Mouse (Mus musculus): ENCODE measurements around the gene Abhd17a. TPM values are rescaled to one million over a fixed set of nuclear protein-coding genes. Genes with fewer than 3 reads are reported as not detected.

The Abhd17a gene
- 69.6 and 77.5 TPM in 2 replicates for polyA plus RNA-seq (2015; fragmentation: Nextera tagmentation; extraction: Ambion mirVana)

DNA sequence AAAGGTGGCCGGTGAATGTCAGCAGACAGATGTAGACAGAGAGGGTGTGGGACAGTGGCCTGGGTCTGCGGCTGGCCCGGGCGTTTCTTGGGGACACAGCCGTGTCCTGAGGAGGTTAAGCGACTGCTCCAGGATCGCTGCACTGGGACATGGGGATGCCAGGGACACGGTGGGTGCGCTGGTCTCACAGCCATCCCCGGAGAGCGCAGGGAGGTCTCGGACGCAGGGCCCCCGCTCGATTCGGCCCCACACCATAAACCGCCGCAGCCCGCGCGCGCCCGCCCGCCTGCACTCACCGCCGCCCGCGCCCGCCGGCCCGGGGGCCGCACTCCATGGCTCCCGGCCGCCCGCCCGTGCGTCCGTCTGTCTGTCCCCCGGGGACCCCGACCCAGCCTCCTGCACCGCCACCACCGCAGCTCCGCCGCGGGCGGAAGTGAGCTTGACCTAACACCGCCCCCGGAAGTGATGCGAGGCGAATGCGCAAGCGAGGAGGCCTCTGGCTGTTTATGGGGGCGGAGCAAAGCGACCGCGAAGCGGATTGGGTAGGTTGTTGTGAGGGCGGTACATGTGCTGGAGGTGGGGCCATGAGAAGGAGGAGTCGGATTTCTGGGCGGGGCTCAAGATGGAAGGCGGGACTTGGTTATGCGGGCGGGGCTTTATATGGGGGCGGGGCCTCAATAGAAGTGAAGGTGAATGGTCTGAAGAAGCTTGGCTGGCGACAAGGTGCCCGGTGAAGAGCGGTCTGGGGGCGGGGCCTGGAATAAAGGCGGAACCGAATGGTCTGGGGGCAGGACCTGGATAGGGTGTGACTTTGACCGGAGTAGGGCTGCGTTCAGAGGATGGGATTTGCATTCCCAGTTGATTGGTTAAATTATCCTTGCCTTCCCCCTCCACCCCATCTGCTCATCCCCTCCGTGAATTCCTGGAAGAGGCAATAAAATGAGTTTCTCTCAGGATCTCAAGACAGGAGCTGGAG is at the start of gene Abhd17a:
Abhd17a (minus strand) TSS at position 463 of the 976 bp plus-strand sequence.

DNA sequence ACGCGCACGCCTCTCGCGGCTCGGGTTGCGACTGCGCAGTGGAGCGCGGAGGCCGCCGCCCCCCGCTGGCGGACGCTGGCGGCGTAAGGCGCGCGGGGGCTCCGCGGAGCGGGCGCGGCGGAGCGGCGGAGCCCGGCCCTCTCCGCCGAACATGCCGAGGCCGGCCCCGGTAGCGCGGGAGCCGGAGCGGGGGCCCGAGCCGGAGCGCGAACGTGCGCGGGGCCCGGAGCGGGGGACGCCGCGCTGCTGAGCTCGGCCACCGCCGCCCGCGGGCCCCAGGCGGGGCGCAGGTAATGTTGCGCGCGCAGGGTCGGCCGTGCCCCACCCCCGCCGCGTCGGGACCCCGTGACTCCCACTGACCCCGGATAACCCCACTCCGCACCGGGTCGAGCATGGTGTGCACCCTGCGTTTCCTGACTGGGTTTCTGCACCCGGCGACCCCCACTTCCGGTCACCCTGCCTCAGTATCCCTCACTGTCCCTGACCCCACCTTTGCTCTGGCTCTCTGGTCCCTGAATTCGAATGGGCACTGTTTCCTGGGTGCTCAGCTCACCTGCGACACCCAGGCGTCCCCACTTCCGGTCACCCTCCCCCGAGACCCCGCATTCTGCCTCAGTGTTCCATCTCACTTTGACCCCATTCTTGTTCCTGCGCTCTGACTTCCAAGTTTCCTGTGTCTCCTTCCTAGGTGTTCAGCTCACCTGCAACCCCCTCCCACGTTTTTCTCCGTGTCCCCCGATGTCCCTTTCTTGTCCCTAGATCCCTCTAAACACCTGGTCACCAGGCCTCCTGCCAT is 32.7 kb upstream of the Abhd17a start, which contains the start of gene Csnk1g2:
Csnk1g2 (plus strand) TSS at position 178 of the 796 bp plus-strand sequence.

DNA sequence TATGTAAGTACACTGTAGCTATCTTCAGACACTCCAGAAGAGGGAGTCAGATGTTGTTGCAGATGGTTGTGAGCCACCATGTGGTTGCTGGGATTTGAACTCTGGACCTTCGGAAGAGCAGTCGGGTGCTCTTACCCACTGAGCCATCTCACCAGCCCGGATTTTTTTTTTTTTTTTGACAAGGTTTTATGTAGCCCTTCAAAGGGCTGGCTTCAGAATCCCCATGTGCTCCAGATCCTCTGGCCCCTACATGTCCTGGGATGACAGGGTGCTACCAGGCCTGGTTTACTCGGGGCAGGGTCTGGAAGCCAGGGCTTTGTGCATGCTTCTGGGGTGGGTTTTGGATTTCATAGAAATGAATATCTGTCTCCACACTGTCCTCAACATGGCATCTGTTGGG is 15.6 kb upstream of the Abhd17a start, which contains the start of gene Gm49322:
Gm49322 (plus strand) TSS at position 301 of the 400 bp plus-strand sequence.

DNA sequence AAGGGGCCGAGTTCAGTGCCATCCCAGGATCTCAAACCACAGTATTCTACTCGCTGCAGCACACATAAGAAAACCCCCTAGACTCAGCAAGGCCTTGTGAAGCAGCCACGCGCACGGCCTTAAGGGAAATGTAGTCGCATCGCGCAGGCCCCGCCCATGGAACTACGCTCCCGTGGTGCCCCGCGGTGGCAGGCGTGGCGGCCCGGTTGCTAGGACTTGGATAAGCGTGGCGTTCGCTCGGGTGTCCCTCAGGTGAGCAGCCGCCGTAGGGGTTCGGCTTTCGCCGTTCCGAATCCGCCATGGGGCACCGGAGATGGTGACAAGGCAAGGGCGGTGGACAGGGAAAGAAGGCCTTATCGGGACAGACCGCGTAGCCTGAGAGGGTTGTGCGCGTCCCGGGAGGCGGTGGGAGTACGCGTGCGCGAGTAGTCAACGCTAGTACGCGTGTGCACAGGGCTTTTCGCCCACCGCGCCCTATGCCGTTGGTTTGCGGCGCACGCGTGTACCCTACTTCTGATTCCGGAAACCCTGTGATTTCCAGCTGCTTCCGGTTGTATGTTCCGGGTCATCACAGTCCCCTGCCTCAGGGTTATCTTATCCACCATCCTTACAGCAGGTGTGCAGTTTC is 12.7 kb upstream of the Abhd17a start, which contains the start of the genes Scamp4 and Adat3:
Scamp4 (plus strand) TSS at position 175 of the 628 bp plus-strand sequence.
Adat3 (plus strand) TSS at position 183 of the 628 bp plus-strand sequence.

DNA sequence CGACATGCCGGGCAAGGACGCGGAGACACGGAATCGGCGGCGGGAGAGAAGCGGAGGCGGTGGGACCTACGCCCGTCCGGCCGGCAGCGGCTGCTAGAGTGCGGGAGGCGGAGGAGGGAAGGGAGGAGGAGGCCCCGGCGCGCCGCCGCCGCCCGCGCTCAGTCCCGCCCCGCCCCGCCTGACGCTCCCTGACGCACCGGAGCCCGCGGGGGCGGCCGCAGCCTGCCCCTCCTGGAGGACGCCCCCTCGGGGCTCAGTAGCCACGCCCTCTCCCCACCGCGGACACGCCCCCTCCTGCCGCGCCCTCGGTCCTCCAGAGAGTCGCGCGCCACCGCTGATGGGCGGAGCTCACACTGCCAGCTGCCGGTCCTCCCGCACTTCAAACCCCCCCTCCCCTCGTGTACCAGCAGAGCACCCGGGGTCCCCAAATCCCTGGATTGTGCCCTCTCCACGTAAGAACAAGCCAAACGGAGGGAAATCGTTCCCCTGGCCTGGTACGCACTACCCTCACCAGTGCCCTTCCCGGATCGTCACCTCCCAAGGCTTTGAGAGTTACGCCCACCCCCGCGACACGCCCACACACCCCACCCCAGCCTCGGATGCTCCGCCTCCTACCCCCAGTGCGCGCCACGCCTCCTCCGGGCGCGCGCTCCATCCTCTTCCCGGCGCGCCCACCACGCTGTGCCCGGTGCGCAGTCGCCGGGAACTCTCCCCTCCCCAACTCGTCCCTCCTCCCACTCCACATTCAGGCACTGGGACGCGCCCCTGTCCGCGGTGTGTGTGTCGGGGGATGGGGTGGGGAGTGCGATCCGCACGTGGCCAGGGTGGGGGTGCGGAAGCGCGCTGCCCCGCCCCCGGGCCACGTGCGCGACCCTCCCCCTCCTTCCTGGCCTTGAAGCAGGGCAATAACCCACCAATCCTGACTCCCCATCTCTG is 12.7 kb downstream of the Abhd17a start, which contains the start of gene Klf16:
Klf16 (minus strand) TSS at position 127 of the 936 bp plus-strand sequence.

DNA sequence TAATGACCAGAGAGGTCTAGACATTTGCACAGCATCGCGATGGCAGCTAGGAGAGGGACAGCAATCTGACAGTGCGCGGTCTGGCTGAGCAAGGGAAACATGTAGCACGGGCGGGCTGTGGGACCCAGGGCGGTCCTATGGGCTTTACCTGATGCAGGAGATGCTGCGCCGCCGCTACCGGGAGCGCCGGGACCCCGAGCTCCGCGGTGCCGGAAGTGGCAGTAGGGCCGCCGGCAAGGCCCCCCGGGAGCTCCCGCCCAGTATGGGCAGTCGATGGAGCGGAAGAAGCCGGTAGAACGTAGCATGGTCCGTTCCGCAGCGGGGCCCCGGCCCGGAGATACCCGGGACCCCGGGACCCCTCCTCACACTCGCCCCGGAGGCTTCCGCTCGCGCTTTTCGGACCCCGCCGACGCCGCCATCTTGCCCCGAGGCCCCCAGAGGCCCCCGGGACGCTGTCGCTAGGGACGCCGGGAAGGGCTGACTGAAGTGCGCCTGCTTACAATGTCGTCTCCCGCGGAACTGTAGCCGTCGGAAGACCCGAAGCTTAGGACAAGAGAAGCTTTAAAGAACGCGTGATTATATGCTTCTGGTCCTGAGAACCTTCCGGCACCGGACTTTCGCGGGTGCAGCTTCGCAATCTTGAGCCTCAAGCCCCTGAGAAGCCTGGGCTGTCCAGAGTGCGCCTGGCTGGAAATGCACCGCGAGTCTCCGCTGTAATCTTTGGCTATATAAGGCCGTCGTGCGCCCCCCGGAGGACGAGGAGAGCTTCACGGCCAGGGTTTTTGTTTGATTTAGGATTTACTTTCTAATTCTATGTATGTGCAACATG is 28.8 kb downstream of the Abhd17a start, which contains the start of gene Rexo1:
Rexo1 (minus strand) TSS at position 445 of the 829 bp plus-strand sequence.

DNA sequence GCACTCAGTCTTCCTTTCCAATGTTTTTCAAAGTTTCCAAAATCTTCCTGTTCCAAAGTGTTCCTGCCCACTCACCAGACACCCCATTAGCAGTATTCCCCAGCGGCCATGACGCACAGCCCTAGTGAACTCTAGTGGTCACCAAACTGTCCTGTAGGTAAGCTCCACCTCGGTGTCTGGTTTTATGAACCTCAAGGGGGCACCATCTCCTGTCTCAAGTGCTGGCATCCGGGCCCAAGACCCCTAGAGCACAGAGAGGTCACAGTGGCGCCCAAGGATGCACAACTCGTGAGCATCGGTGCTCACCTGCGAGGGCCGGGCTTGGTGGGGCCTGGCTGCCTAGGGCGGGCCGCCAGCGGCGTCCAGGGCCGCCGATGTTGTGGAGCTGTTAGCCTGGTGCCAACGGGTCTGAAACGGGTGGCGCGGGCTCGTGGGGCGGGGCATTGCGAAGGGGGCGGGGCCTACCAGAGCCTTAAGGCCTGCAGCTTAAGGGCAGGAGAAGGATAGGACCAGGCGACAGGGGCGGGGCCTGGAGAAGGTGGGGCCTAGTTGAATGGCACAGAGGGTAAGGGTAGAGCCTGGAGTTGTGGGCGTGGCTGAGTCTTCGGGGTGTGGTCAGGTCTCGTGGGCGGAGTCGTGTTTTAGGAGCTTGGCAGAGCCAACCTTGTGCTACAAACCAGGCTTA is 51.3 kb downstream of the Abhd17a start, which contains the start of gene Atp8b3:
Atp8b3 (minus strand) TSS at position 415 of the 685 bp plus-strand sequence.

Other genes starting within 250 kb of the Abhd17a start
- 3.7 and 3.8 TPM in 2 replicates for gene Adamtsl5, start 241.9 kb downstream of the Abhd17a start, polyA plus RNA-seq (2015; fragmentation: Nextera tagmentation; extraction: Ambion mirVana)
- gene Plk5, start 233.9 kb downstream of the Abhd17a start, polyA plus RNA-seq (2015; fragmentation: Nextera tagmentation; extraction: Ambion mirVana), result 0.12 TPM in 1 of 2 replicates, not detected in the other
- 2.8 TPM in 2 replicates for gene Mex3d, start 202.7 kb downstream of the Abhd17a start, polyA plus RNA-seq (2015; fragmentation: Nextera tagmentation; extraction: Ambion mirVana)
- gene Mbd3, start 190.8 kb downstream of the Abhd17a start, polyA plus RNA-seq (2015; fragmentation: Nextera tagmentation; extraction: Ambion mirVana), result 57.4 and 67.9 TPM in 2 replicates
- gene Uqcr11, start 183.5 kb downstream of the Abhd17a start, polyA plus RNA-seq (2015; fragmentation: Nextera tagmentation; extraction: Ambion mirVana), result 586 and 595 TPM in 2 replicates
- gene Tcf3, start 156.7 kb downstream of the Abhd17a start, polyA plus RNA-seq (2015; fragmentation: Nextera tagmentation; extraction: Ambion mirVana), result 82.3 and 82.6 TPM in 2 replicates
- gene Onecut3, start 95.5 kb downstream of the Abhd17a start, polyA plus RNA-seq (2015; fragmentation: Nextera tagmentation; extraction: Ambion mirVana), result not detected in 2 replicates
- gene Atp8b3, start 51.2 kb downstream of the Abhd17a start, polyA plus RNA-seq (2015; fragmentation: Nextera tagmentation; extraction: Ambion mirVana), result 0.12 and 0.22 TPM in 2 replicates
- 13.4 and 14.4 TPM in 2 replicates for gene Rexo1, start 28.8 kb downstream of the Abhd17a start, polyA plus RNA-seq (2015; fragmentation: Nextera tagmentation; extraction: Ambion mirVana)
- gene Klf16, start 13.0 kb downstream of the Abhd17a start, polyA plus RNA-seq (2015; fragmentation: Nextera tagmentation; extraction: Ambion mirVana), result 16.4 and 16.8 TPM in 2 replicates
- 39.0 and 42.3 TPM in 2 replicates for gene Scamp4, start 12.5 kb upstream of the Abhd17a start, polyA plus RNA-seq (2015; fragmentation: Nextera tagmentation; extraction: Ambion mirVana)
- 5.7 and 6.3 TPM in 2 replicates for gene Adat3, start 12.5 kb upstream of the Abhd17a start, polyA plus RNA-seq (2015; fragmentation: Nextera tagmentation; extraction: Ambion mirVana)
- gene Gm49322, start 15.7 kb upstream of the Abhd17a start, polyA plus RNA-seq (2015; fragmentation: Nextera tagmentation; extraction: Ambion mirVana), result 0.82 and 1.6 TPM in 2 replicates
- gene Csnk1g2, start 32.5 kb upstream of the Abhd17a start, polyA plus RNA-seq (2015; fragmentation: Nextera tagmentation; extraction: Ambion mirVana), result 67.7 and 75.0 TPM in 2 replicates
- gene Btbd2, start 66.7 kb upstream of the Abhd17a start, polyA plus RNA-seq (2015; fragmentation: Nextera tagmentation; extraction: Ambion mirVana), result 16.3 and 18.7 TPM in 2 replicates
- 108 and 112 TPM in 2 replicates for gene Mknk2, start 87.8 kb upstream of the Abhd17a start, polyA plus RNA-seq (2015; fragmentation: Nextera tagmentation; extraction: Ambion mirVana)
- gene Mob3a, start 111.6 kb upstream of the Abhd17a start, polyA plus RNA-seq (2015; fragmentation: Nextera tagmentation; extraction: Ambion mirVana), result 27.5 and 34.4 TPM in 2 replicates
- 12.1 and 16.9 TPM in 2 replicates for gene Izumo4, start 111.8 kb upstream of the Abhd17a start, polyA plus RNA-seq (2015; fragmentation: Nextera tagmentation; extraction: Ambion mirVana)
- gene Ap3d1, start 151.9 kb upstream of the Abhd17a start, polyA plus RNA-seq (2015; fragmentation: Nextera tagmentation; extraction: Ambion mirVana), result 24.1 and 30.9 TPM in 2 replicates
- gene Dot1l, start 164.9 kb upstream of the Abhd17a start, polyA plus RNA-seq (2015; fragmentation: Nextera tagmentation; extraction: Ambion mirVana), result 10.4 and 11.4 TPM in 2 replicates
- gene Sf3a2, start 207.9 kb upstream of the Abhd17a start, polyA plus RNA-seq (2015; fragmentation: Nextera tagmentation; extraction: Ambion mirVana), result 43.1 and 44.2 TPM in 2 replicates
- gene Plekhj1, start 208.3 kb upstream of the Abhd17a start, polyA plus RNA-seq (2015; fragmentation: Nextera tagmentation; extraction: Ambion mirVana), result 91.0 and 101 TPM in 2 replicates
- 0.07 TPM in 1 of 2 replicates, not detected in the other for gene Amh, start 214.9 kb upstream of the Abhd17a start, polyA plus RNA-seq (2015; fragmentation: Nextera tagmentation; extraction: Ambion mirVana)
- gene Jsrp1, start 223.2 kb upstream of the Abhd17a start, polyA plus RNA-seq (2015; fragmentation: Nextera tagmentation; extraction: Ambion mirVana), result 0.13 and 0.29 TPM in 2 replicates
- gene Oaz1, start 236.3 kb upstream of the Abhd17a start, polyA plus RNA-seq (2015; fragmentation: Nextera tagmentation; extraction: Ambion mirVana), result 1,694 and 1,746 TPM in 2 replicates